Mouse (Mus musculus): ENCODE data around the gene Fam129b.

DNA sequence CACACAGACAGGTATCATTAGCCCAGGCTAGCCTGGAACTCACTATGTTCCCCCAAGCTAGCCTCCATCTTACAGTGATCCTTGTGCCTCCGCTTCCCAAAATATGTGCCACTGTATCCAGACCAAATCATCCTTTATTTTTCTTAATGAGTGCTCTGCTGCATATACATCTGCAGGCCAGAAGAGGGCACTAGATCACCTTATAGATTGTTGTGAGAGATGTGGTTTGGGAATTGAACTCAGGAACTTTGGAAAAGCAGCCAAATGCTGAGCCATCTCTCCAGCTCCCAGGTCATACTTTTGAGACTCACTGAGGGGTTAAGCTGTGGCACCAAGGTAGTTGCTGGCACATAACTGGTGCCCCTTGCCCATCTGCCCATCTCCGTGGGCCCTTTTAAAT, 11.2 kb upstream of the Fam129b start:
- TF ChIP-seq POLR2A (IDR thresholded peaks at IDR 0.05; ENCODE audit: control insufficient read depth, extremely low read depth, insufficient read depth, low read length, poor library complexity) (no peak), CTCF (IDR thresholded peaks at IDR 0.05; ENCODE audit: borderline replicate concordance, control insufficient read depth, extremely low read depth, insufficient read depth, low read length, poor library complexity) (no peak)

Measured in thymus, adult 2 months (tissue).